Mouse (Mus musculus): ENCODE data around the gene Susd4.

The Susd4 gene

GRCm38 (mm10) chr1:182763716-182764461 is at the start of gene Susd4:
TSS of gene Susd4 (plus strand) at chr1:182763860.
- DNase-seq (ENCODE audit: low spot score): peak; percentile 44

DNA sequence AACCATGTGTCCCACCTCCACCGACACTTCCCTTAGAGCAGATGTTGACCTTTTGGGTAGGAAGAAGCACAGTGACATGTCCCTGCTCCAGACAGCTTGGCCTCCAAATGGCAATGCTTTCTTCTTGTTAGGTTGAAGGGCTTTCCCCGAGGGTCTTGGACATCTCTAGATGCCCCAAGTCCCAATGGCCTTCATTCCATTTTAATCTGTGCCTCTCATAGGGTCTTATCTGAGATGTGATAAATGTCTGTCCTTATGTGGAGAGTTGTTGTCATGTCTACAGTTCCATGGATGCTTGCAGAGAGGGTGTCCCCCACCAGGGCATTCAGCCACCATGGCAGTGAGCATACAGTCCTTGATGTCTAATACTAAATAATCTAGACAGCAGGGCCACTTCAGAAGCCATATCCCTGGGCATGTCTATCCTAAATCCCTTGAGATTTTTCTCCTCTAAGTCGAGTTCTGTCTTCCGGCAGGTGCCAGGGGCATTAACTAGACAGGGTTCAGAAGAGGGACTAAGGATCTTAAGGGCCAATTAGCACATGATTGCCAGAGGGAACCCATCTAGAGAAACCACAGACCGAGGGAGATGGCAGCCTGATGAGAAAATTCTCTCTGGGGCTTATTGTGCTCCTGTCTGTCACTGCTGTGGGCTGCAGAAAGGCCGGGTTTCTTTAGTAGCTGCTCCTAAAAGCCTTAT is 49.3 kb upstream of the Susd4 start:
- DNase-seq (ENCODE audit: low spot score): no peak

DNA sequence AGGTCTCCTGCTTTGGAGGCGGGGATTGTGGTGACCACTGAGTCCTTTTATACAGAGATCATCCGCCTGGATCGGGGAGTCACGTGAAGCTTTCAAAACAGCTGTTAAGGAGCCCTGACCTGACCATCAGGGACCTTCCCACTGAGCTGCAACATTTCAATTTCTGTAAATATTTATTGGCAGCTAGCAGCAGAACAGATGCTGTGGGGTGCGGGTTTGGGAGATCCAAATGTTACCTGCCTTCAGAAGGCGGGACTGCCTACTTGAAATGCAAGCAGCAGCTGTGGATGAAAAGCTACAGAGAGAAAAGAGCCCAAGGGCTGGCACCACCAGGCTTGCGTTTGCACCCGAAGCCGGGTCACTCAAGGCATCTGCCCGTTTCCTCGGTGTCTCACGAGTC is 36.1 kb upstream of the Susd4 start:
- DNase-seq (ENCODE audit: low spot score): no peak

GRCm38 (mm10) chr1:182729002-182729401 is 34.7 kb upstream of the Susd4 start:
- no peak for DNase-seq (ENCODE audit: low spot score)

GRCm38 (mm10) chr1:182732695-182733094 is 31.0 kb upstream of the Susd4 start:
- no peak for DNase-seq (ENCODE audit: low spot score)

DNA sequence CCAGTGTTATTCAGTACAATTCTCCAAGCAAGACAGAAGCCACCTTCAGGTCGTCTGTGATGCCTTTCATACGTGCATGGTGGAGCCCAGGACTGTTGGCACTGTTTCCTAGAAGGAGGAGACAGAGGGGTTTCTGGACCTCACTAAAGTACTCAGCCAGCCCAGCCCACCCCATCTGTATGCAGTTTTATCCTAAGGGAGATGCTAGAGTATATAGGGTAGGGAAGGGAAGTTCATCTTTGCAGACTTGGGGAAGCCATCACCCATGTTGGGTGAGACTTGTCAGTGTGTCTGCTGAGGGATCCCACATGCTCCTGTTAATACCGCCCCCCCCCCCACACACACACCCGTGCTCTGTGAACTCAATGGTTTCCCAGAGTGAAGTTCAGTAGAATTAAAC is 27.8 kb upstream of the Susd4 start:
- no peak for DNase-seq (ENCODE audit: low spot score)

GRCm38 (mm10) chr1:182747081-182747480 is 16.6 kb upstream of the Susd4 start:
- DNase-seq (ENCODE audit: low spot score): no peak

DNA sequence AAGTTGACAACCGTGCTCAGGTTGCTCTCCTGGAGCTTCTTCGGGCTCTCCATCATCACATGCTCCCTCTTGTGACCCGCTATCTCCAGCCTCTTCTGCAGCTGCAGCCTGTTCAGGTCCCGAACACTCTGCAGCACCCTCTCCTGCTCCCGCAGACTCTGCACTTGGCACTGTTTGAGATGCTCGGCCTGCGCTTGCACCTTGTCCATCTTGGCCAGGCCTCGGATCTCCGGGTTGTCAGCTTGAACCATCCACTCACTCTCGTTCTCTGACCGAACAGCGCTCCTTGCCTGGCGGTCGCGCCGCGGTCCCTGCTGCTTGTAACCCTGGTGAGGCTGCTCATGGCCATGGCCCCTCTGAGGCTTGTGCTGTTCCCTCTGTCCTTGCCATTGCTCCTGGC is 15.8 kb upstream of the Susd4 start:
- DNase-seq (ENCODE audit: low spot score): no peak

DNA sequence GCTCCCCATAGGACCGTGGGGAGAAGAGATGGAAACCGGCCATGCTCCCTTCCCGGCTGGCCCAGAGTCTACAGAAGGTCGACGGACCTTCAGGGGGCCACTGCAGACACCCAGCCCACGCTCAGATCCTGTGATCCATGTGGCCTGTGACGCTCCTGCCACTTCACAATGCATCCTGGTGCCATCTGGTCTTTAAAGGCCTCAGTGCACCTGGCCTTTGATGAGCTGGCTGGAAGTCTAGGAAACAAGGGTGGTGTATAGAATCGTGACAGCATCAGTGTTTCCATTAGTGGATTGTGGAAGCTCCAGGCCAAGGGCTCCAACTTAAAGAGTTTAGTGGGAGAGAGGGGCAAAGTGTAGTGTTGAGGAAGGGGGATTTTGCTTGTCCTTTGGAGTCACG is 14.6 kb upstream of the Susd4 start, which contains the start of gene Ccdc185:
Ccdc185 (minus strand) TSS at position 101 of the 400 bp plus-strand sequence.
- no peak for DNase-seq (ENCODE audit: low spot score)

GRCm38 (mm10) chr1:182751301-182751700 is 12.4 kb upstream of the Susd4 start:
- no peak for DNase-seq (ENCODE audit: low spot score)

DNA sequence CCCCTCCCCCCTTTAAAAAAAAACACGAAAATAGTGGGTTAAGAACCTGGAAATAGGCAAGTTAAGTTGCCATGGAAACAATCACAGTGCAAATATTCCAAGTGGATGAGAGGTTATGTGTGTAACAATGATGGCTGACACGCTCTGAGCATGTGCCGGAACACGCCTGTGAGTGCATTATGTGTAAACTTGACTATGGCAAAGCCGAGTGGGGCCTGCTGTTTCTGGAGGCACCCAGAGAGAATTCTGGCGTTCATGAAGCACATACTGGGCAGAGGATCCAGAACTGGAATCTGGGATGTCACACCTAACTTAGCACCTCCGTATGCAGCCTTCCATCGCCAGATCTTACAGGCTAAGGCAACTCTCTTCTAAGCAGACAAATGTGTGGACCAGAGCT is 10.0 kb upstream of the Susd4 start:
- DNase-seq (ENCODE audit: low spot score): no peak

DNA sequence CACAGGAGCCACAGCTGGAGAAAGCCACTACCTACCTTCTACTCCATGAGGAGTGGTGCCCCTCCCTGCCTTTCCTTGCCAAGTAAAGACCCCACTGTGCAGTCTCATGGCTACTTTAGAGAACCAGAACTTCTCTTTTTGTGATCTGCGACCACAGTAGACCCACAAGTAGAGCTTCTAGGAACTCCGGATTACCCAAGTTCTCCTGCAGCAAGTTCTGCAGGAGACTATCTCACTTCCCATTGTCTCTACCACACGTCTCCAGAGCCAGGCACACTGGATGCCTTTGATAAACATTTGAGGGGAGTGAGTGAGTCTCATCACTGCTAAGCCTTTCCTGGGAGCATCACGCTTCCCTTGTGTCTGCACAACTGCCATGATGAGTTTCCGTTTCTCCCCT is 8.8 kb upstream of the Susd4 start:
- no peak for DNase-seq (ENCODE audit: low spot score)

GRCm38 (mm10) chr1:182758783-182759182 is 4.9 kb upstream of the Susd4 start:
- no peak for DNase-seq (ENCODE audit: low spot score)

DNA sequence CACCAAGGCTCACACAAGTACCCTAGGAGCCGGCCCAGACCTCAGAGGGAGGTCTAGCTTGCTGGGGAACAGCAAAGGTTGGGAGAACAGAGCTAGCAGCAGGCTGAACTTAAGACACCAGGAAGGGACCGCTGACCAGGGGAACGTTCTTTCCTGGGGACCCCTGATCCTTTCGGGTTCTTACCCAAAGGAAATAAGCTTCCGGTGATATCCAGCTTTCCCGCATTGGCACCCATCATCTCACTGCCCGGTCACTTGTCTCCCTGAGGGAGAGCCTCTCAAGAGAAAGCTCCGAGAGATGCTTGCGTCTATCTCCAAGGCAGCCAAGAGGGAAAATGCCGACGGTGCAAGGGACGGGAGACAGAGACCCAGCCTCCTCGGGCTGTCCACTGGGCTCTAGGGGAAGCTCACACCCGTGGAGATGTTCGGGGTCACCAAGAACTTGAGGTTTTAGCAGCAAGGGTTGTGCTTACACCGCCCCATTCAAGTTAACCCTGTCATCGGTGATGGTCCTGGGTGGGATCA is 407 bp upstream of the Susd4 start:
- no peak for DNase-seq (ENCODE audit: low spot score)

DNA sequence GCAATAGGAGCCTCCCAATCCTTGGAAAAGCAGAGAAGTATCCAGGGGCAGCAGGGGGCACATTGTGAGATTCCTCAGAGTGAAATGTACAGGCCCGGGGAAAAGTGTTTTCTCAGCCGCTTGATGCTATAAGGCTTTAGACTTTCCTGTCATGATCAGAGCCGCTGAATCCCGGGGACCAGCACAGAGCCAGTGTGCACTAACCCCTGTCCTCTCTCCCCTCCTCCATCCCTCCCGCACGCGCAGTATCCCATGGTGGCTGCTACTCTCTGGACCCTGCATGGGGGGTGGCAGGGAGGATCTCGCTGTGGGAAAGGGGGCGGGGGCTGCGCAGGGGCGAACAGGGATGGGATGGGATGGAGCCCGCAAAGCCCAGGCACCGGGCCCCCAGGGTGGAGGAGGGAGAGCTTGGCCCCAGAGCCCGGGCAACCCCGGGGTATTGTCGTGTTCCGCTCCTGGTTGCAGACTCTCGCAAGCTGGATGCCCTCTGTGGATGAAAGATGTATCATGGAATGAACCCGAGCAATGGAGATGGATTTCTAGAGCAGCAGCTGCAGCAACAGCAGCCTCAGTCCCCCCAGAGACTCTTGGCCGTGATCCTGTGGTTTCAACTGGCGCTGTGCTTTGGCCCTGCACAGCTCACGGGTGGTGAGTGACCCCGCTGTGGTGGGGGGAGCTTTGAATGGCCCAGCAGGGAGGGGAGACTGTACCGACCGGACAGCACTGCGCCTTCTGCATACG is 1.1 kb downstream of the Susd4 start:
- no peak for DNase-seq (ENCODE audit: low spot score)

DNA sequence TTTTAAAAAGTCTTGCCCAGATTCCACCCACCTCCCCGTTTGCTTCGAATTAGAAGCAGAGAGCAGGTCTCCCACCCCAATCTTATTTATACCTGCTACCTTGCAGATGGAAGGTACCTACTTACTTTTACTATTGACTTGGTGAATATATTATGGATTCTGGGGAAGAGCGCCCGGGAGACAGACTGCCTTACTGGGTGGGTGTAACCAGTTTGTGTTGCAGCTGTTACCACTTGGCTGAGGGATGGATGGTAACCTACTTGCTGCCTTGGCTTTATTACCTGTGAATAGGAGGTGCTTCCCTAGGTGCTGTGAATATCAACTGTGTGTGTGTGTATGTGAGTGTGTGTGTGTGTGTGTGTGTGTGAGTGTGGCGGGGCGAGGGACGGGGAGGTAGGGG is 11.9 kb downstream of the Susd4 start:
- DNase-seq (ENCODE audit: low spot score): no peak

- DNase-seq (ENCODE audit: low spot score): no peak
Observed at GRCm38 (mm10) chr1:182776749-182777410, 13.2 kb downstream of the Susd4 start.

- no peak for DNase-seq (ENCODE audit: low spot score)
Observed at GRCm38 (mm10) chr1:182778225-182778624, 14.6 kb downstream of the Susd4 start.

DNA sequence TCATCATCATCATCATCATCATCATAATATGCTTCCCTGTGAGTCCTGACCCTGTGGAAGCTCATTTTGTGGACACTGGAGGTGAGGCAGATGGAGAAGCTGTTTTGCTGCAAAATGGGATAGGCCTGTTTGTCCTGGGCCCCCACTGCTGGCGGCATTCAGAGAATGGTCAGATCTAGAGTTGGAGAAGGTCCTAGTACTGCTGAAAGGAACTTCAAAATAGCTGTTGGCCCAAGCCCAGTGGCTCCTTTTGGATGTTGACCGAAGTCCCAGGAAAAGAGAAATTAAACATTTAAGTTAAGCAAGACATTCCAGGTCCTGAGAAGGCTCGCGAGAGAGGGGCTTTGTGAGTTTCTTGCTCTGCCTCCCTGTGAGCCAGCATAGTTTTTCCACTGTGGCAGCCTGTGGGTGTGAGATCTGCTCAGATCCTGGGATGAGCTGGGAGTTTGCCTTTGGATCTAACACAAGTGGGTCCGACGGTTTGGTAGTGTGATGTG is 15.4 kb downstream of the Susd4 start:
- no peak for DNase-seq (ENCODE audit: low spot score)

DNA sequence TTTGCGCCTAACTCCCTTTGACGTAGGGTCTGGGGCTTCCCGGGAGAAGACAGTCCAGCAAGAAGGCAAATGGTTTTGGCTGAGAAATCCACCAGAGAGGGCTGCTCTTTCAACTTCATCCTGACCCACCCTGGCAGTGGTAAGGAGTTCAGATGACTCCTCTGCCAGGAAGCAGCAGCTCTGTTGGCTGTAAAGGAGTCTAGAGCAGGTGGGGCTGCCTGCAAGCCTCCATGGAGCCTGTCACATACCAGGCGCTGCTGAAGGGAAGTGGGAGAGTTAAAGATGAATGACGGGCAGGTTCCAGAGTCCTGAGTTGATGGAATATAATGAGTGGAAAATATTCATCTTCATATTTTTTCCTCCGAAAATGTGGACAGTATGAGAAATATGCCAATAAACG is 20.1 kb downstream of the Susd4 start:
- DNase-seq (ENCODE audit: low spot score): no peak

GRCm38 (mm10) chr1:182784784-182785183 is 21.1 kb downstream of the Susd4 start:
- no peak for DNase-seq (ENCODE audit: low spot score)

DNA sequence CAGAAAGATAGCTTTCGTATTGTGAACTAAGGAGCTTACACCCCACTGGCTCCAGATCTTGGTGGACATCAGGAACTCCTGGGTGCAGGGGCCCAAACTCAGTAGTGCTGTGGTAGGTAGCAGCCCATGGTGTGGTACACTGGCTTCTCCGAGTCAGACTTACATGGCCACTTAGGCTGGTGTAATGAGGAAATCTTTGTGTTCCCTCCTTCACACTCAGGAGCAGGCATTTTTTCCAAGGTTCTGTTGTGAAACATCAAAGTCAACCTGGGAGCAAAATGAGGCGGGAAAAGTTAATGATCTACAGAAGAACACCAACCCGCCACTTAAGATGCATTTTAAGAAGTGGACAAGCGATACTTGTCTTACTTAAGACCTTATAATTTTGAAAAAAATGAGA is 21.8 kb downstream of the Susd4 start:
- DNase-seq (ENCODE audit: low spot score): no peak
